Mouse (Mus musculus) heart, embryonic 15.5 days (tissue): Measurements from ENCODE around the gene Acer1. TPM values are rescaled to one million over a fixed set of nuclear protein-coding genes. Genes with fewer than 3 reads are reported as not detected.

Experiments used
- ATAC-seq: fragments of 200-750 bp; cut with Nextera tagmentation; replicated peaks from 2 replicates; pipeline ENCODE4 v1.8.0; 2017; ENCODE audit warnings: low read depth, moderate TSS enrichment; ENCODE audit not compliant: insufficient number of reproducible peaks, insufficient read depth, low FRiP score
- H3K27ac ChIP-seq: fragments of 300-500 bp; sonication (generic); 2 replicates; pipeline ENCODE4 v1.5.1; 2015; ENCODE audit warnings: mild to moderate bottlenecking, inconsistent platforms
- H3K27me3 ChIP-seq: fragments of 300-500 bp; sonication (generic); 2 replicates; pipeline ENCODE4 v1.6.1; 2015; ENCODE audit warnings: inconsistent platforms
- H3K36me3 ChIP-seq: fragments of 300-500 bp; sonication (generic); 2 replicates; pipeline ENCODE4 v1.6.1; 2015; ENCODE audit warnings: mild to moderate bottlenecking, inconsistent platforms
- H3K4me1 ChIP-seq: fragments of 300-500 bp; sonication (generic); replicated peaks from 2 replicates; pipeline ENCODE4 v1.6.1; 2015; ENCODE audit warnings: inconsistent platforms
- H3K4me2 ChIP-seq: fragments of 300-500 bp; sonication (generic); 2 replicates; pipeline ENCODE4 v1.6.1; 2015; ENCODE audit warnings: inconsistent platforms, mild to moderate bottlenecking, moderate library complexity
- H3K4me3 ChIP-seq: fragments of 300-500 bp; sonication (generic); 2 replicates; pipeline ENCODE4 v1.5.1; 2015; ENCODE audit warnings: mild to moderate bottlenecking, inconsistent platforms
- H3K9ac ChIP-seq: fragments of 300-500 bp; sonication (generic); 2 replicates; pipeline ENCODE4 v1.6.1; 2015; ENCODE audit warnings: mild to moderate bottlenecking, inconsistent platforms
- H3K9me3 ChIP-seq: fragments of 300-500 bp; sonication (generic); replicated peaks from 2 replicates; pipeline ENCODE4 v1.6.1; 2016; ENCODE audit warnings: inconsistent platforms
- WGBS: fragments of 180-500 bp; shearing (Covaris S2); methylation state at CpG from one replicate; pipeline ENCODE4 v1.1.7; 2015; ENCODE audit warnings: mixed read lengths; 5-methylcytosine and 5-hydroxymethylcytosine counted together
- polyA plus RNA-seq: library from polyadenylated mRNA; unstranded; fragments of >200 nt; fragmentation: Nextera tagmentation; extraction: Ambion mirVana; gene quantifications from 2 replicates; pipeline ENCODE4 v1.2.1, GENCODE M21; 2015

Acer1 gene
- polyA plus RNA-seq, 1 experiment from 2014 or later, result 0.08 TPM

- 76% methylated on average over 7 of the region's 7 CpGs for WGBS
- no peak for ATAC-seq
- Histone ChIP-seq H3K9ac (no peak overlapping the region), H3K36me3 (peaks cover 70% of the 10 kb centered on the region), H3K27ac (no peak overlapping the region), H3K4me2 (no peak overlapping the region), H3K4me1 (peaks cover 20% of the 10 kb centered on the region), H3K4me3 (no peak overlapping the region), H3K27me3 (no peaks in the 10 kb centered on the region), H3K9me3 (no peaks in the 10 kb centered on the region)
Observed at GRCm38 (mm10) chr17:57003994-57004393, 22.1 kb upstream of the Acer1 start.

- H3K4me1 ChIP-seq, result peaks cover 36% of the 10 kb centered on the region
- H3K4me2 ChIP-seq, result peak overlapping the region; percentile 9; the same call in 1 of the 2 replicates
- ATAC-seq, result no peak
- no peaks in the 10 kb centered on the region for H3K27me3 ChIP-seq
- H3K9me3 ChIP-seq, result no peaks in the 10 kb centered on the region
- H3K4me3 ChIP-seq, result no peak overlapping the region
- 0 out of 2 replicates have a peak overlapping the region, but pooled peaks have one; percentile 25 for H3K9ac ChIP-seq
- H3K27ac ChIP-seq, result peak overlapping the region; percentile 77
- 15% methylated on average over 8 of the region's 8 CpGs for WGBS
- H3K36me3 ChIP-seq, result peaks cover 43% of the 10 kb centered on the region
Observed at GRCm38 (mm10) chr17:57001228-57001627, 19.3 kb upstream of the Acer1 start.

GRCm38 (mm10) chr17:56999968-57000609, 18.2 kb upstream of the Acer1 start, which contains the start of gene Pspn:
TSS of gene Pspn (minus strand) at chr17:57000018.
- Histone ChIP-seq H3K36me3 (peaks cover 40% of the 10 kb centered on the region), H3K9ac (no peak within 1 kb of the TSS)
- WGBS, result 79% methylated on average over 9 of the region's 9 CpGs

DNA sequence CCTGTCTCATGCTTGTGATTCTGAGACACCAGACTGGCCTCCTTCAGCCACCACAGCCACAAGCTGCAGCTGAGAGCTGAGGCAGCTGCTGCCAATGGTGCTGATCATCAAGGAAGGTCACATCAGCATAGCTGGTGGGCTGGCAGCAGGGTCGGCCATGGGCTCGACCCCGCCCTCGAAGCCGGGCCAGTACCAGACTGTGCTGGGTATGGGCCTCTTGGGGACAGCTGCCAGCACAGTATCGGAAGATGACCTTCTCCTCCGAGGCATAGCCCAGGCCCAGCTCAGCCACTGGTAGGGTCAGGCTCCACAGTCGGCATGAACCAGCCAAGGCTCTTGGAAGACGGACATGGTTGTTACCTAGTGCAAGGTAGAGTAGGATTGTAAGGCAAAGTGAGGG, 17.5 kb upstream of the Acer1 start:
- 91% methylated on average over 9 of the region's 9 CpGs for WGBS
- Histone ChIP-seq H3K27ac (no peak overlapping the region), H3K36me3 (peaks cover 42% of the 10 kb centered on the region), H3K9me3 (no peaks in the 10 kb centered on the region), H3K9ac (no peak overlapping the region), H3K4me3 (no peak overlapping the region), H3K4me2 (no peak overlapping the region), H3K4me1 (peaks cover 36% of the 10 kb centered on the region), H3K27me3 (no peaks in the 10 kb centered on the region)
- ATAC-seq, result no peak

More at GRCm38 (mm10) chr17:56999968-57000609, 18.2 kb upstream of the Acer1 start, which contains the start of gene Pspn:
- Histone ChIP-seq H3K4me1 (peaks cover 36% of the 10 kb centered on the region), H3K27me3 (no peaks in the 10 kb centered on the region), H3K4me2 (0 out of 2 replicates have a peak within 1 kb of the TSS, but pooled peaks have one; percentile 9), H3K27ac (peak within 1 kb of the TSS; percentile 77), H3K9me3 (no peaks in the 10 kb centered on the region), H3K4me3 (no peak within 1 kb of the TSS)
- no peak for ATAC-seq

GRCm38 (mm10) chr17:56997029-56997667, 15.2 kb upstream of the Acer1 start, which contains the start of gene Alkbh7:
TSS of gene Alkbh7 (plus strand) at chr17:56997339.
- peak within 1 kb of the TSS; percentile 86 for H3K4me3 ChIP-seq
- peak; percentile 99 for ATAC-seq
- under 1% methylated on average over 38 of the region's 38 CpGs for WGBS

DNA sequence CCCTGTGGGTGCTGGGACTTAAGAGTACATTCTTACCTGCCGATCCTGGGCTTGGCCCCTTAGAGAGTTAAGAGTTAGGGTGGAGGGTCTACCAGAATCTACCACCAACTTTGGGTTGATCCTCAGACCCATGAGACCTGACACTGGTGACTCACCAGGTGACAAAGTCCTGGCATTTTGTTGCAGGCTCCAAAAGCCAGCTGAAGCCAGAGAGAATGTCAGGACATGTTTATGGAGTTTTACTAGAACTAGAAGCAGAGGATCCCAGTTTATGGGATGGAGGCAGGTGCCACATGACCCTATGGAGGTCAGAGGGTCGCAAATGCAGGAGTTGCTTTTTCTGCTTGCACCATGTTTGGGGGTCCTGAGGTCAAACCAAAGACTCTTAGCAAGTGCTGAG, 14.6 kb upstream of the Acer1 start:
- no peaks in the 10 kb centered on the region for H3K9me3 ChIP-seq
- WGBS, result 61% methylated on average over 2 of the region's 2 CpGs
- H3K4me3 ChIP-seq, result peak overlapping the region; percentile 86; the same call in 1 of the 2 replicates
- H3K4me1 ChIP-seq, result peaks cover 34% of the 10 kb centered on the region
- ATAC-seq, result no peak
- no peak overlapping the region for H3K9ac ChIP-seq
- peak overlapping the region; percentile 87 for H3K27ac ChIP-seq
- peaks cover 47% of the 10 kb centered on the region for H3K36me3 ChIP-seq
- H3K4me2 ChIP-seq, result peak overlapping the region; percentile 82; the same call in 1 of the 2 replicates
- no peaks in the 10 kb centered on the region for H3K27me3 ChIP-seq

More at GRCm38 (mm10) chr17:56997029-56997667, 15.2 kb upstream of the Acer1 start, which contains the start of gene Alkbh7:
- H3K9me3 ChIP-seq, result no peaks in the 10 kb centered on the region
- H3K36me3 ChIP-seq, result peaks cover 47% of the 10 kb centered on the region
- H3K27ac ChIP-seq, result peak within 1 kb of the TSS; percentile 87
- peaks cover 36% of the 10 kb centered on the region for H3K4me1 ChIP-seq
- H3K9ac ChIP-seq, result peak within 1 kb of the TSS; percentile 58
- H3K27me3 ChIP-seq, result no peaks in the 10 kb centered on the region
- H3K4me2 ChIP-seq, result peak within 1 kb of the TSS; percentile 82

DNA sequence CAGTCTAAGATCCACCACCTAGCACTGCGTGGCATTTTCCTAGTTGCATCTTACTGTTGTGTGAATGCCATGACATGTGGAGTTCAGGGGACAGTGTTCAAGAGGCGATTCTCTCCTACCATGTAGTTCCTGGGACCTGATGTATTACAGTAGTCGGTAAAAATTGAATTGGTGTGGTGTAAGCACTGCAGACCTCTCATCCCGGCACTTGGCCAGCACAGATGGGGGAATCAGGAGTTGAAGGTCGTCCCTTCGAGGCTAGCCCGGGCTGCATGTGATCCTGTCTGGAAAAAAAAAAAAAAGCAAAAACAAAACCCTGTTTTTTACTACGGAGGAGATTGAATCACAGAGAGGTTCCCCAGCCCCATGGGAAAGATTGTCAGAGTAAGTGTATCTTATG, 13.1 kb upstream of the Acer1 start:
- no peak overlapping the region for H3K4me3 ChIP-seq
- ATAC-seq, result no peak
- H3K4me1 ChIP-seq, result peaks cover 27% of the 10 kb centered on the region
- H3K9ac ChIP-seq, result no peak overlapping the region
- H3K27ac ChIP-seq, result no peak overlapping the region
- no peaks in the 10 kb centered on the region for H3K27me3 ChIP-seq
- no peak overlapping the region for H3K4me2 ChIP-seq
- H3K36me3 ChIP-seq, result peaks cover 46% of the 10 kb centered on the region
- H3K9me3 ChIP-seq, result no peaks in the 10 kb centered on the region
- WGBS, result 82% methylated on average over 8 of the region's 8 CpGs

- Histone ChIP-seq H3K4me2 (peak overlapping the region; percentile 85), H3K9ac (peak overlapping the region; percentile 77; the same call in 1 of the 2 replicates), H3K27me3 (no peaks in the 10 kb centered on the region), H3K4me1 (peaks cover 11% of the 10 kb centered on the region), H3K9me3 (no peaks in the 10 kb centered on the region), H3K27ac (no peak overlapping the region), H3K4me3 (peak overlapping the region; percentile 79), H3K36me3 (peaks cover 37% of the 10 kb centered on the region; the same call in 1 of the 2 replicates)
- ATAC-seq, result no peak
- WGBS, result 48% methylated on average over 2 of the region's 2 CpGs
Observed at GRCm38 (mm10) chr17:56990966-56991365, 9.0 kb upstream of the Acer1 start.

GRCm38 (mm10) chr17:56990115-56990746, 8.3 kb upstream of the Acer1 start, which contains the start of gene Clpp:
TSS of gene Clpp (plus strand) at chr17:56990305.
- peak within 1 kb of the TSS; percentile 85 for H3K4me2 ChIP-seq
- H3K36me3 ChIP-seq, result peaks cover 31% of the 10 kb centered on the region; the same call in 1 of the 2 replicates
- H3K9me3 ChIP-seq, result no peaks in the 10 kb centered on the region
- peak; percentile 97 for ATAC-seq
- H3K9ac ChIP-seq, result peak within 1 kb of the TSS; percentile 77
- WGBS, result under 1% methylated on average over 52 of the region's 52 CpGs
- peaks cover 11% of the 10 kb centered on the region for H3K4me1 ChIP-seq
- peak within 1 kb of the TSS; percentile 68 for H3K27ac ChIP-seq
- H3K27me3 ChIP-seq, result no peaks in the 10 kb centered on the region
- peak within 1 kb of the TSS; percentile 79 for H3K4me3 ChIP-seq

- Histone ChIP-seq H3K36me3 (peaks cover 25% of the 10 kb centered on the region; the same call in 1 of the 2 replicates), H3K27me3 (no peaks in the 10 kb centered on the region), H3K4me2 (peak overlapping the region; percentile 85), H3K9me3 (no peaks in the 10 kb centered on the region), H3K4me3 (peak overlapping the region; percentile 79), H3K9ac (peak overlapping the region; percentile 56), H3K4me1 (peaks cover 11% of the 10 kb centered on the region), H3K27ac (peak overlapping the region; percentile 68)
- 3% methylated on average over 25 of the region's 25 CpGs for WGBS
- ATAC-seq, result peak; percentile 87
Observed at GRCm38 (mm10) chr17:56989467-56990114, 7.7 kb upstream of the Acer1 start.
